Mouse (Mus musculus) frontal cortex, postnatal 14 days (tissue): ENCODE data around the gene Dcaf7.

Source experiments
- DNase-seq, 2 experiments: peaks; one replicate each; pipeline ENCODE4 v3.0.0; 2022; ENCODE audit warnings: low spot score in 2 of 2

Gene Dcaf7

GRCm38 (mm10) chr11:106106047-106106587 is 69.4 kb downstream of the Dcaf7 start:
- DNase-seq = no peak
